Mouse (Mus musculus): ENCODE data around the gene Hist1h2ae. TPM values are rescaled to one million over a fixed set of nuclear protein-coding genes. Genes with fewer than 3 reads are reported as not detected.
A peak's percentile ranks its signal among the peaks of the same experiment; 100 is the strongest.
"Not testable (repeated sequence)": the region's sequence is repeated elsewhere in the genome, so short reads cannot be mapped to it uniquely, and the experiment has no call there.

Gene Hist1h2ae
- polyA plus RNA-seq (2017; shearing (Covaris generic)) = 10 to 100 TPM; 26.7 to 59.1 TPM

DNA sequence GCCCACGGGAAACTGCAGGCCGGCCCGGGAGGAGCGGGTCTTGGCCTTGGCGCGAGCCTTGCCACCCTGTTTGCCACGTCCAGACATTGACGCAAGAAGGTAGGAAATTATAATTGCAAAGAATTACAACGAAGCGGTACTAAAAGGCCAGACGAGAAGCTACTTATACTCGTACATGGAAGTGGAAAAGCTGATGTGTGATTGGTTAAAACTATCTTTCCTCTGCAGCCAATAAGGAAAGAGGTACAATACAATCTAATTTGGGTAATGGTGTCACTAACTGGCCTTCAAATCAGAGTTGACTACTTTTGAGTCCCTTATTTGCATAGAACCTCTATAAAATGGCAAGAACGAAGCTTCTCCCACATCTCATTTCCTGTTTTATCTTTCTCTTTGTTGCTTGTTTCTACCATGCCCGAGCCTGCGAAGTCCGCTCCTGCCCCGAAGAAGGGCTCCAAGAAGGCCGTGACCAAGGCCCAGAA lies at the start of gene Hist1h2ae, which contains the start of gene Hist1h2bg:
Gene Hist1h2ae, minus strand, starts transcription at position 199 of the 482 bp plus-strand sequence.
Gene Hist1h2bg, plus strand, starts transcription at position 375 of the 482 bp plus-strand sequence.
- ATAC-seq = peak; percentile 83

DNA sequence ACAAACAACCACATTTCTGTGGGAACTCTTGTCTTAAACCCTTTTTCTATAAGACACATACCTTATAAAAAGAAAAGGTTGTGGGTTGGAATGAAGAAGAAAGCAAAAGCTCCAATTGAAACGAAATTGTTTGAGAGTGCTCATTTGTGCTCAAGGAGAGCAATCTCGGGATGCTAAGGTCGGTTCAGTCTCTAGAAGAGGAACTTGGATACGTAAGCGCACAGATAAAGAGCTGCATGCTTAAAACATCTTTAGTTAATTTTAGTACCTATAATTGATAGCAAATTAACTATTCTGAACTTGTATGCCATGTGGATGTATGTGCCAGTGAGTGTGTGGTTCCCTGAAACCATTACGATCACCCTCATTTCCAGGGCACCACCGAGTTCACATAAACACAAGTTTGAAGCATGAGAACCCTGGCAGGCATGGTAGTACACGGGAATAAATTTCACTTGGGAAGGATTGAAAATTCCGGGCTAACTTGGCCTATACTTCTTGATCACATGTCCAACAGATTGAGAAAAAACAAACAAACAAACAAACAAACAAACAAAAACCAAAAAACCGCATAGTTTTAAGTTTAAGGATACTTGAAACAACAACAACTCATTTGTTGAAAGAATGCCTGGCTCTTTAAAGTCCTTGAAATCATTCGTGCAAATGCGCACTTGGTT lies 49.2 kb upstream of the Hist1h2ae start:
- ATAC-seq = no peak

DNA sequence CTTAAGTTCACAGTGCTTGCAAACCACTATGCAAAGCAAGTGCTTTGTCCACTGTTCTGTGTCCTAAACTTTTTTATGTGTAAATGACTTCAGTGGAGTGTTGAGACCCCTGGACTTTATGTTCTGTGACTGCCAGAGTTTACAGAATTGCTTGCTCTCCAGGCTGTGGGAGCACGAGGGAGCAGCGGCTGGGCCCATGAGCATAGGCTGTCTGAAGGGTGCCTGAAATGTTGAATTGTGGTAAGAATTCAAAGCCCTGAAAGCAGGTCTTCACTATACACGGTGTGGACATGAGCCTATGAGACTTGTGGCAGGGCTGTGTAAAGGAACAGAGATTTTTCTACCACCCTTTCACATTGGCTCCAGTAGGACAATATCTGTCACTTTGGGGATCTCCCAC lies 40.6 kb upstream of the Hist1h2ae start:
- ATAC-seq = no peak

DNA sequence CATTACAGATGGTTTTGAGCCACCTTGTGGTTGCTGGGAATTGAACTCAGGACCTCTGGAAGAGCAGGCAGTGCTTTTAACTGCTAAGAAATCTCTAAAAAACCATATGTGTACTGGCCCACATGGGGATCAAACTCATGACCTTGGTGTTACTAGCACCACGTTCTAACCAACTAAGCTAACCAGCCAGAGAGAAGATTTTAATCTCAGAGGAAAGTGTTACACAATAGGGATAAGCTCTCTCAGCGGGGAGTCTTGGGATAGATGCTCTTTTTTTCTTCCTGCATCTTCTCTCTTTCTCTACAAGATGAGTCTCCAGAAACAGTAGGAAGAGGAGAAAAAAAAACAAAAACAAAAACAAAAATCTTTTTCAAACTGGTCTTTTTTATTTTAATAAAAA lies 39.4 kb upstream of the Hist1h2ae start:
- ATAC-seq = no peak

DNA sequence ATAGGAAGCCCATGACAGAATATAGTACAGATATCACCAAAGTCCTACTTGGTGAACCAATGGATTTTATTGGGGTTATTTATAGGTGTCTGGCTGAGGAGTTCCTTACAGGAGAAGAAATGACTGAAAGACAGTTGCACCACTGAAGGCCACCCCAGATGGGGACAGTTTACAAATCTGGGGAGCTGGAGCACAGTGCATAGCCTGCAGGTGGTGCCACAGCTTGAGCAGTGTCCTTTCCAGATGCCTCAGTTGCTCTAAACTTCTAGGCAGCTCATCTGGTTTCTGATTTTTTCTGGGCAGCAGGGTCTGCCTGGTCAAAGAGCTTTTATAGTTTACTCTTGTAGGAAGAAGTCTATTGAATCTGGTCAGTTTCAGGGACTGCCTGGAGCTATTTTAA lies 38.8 kb upstream of the Hist1h2ae start:
- ATAC-seq = no peak

DNA sequence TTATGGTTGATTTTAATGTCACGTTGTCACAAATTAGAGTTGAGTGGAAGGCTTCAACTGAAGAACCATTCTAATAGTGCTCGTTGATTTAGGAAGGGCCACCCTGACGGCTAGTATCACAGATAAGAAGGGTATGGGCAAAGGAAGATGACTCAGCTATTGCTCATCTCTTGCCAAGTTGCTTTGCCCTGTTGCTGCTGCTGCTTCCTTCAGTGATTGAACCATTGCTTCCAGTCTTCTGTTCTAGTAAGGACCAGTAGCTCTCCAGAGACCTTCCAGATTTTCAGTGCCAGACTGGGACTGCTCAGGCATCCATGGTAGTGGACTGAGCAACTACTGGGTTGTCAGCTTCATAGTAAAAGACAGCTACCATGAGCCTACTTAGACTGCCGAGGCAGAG lies 38.2 kb upstream of the Hist1h2ae start:
- ATAC-seq = no peak

DNA sequence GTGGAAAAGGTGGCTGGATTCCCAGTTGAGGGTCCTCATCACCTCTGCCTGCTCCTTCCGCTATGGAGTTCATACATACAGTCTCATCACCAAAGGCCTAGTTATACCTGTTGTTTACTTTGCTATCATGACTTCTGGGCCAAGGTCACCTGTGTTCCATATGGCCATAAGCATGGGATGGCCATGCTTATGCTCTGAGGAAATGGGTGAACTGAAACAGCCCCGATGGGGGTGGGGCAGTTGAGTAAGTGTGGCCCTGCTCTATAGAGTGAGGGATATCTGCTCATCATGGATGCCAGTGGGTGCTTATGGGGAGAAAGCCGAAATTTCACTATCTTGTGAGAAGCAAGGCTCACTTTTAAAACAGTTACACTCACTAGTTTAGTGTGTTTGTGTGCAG lies 34.0 kb upstream of the Hist1h2ae start:
- ATAC-seq = no peak

DNA sequence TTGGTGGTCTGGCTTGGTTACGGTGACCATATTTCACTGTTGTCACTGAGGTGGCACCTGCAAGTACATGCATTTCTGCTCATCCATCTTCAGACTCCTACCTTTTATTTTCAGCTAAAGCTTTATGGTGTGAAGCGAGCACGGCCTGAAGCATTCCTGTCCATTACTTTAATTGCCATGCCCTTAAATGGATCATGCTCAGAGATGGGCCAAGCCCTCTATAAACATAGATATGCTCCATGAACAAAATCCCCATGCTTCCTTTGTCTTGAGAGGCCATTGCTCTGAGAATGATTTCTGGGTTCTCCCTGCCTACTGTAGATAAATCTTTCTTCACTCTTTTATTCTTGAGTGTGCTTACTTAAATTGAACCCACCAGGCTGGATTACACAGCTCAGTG lies 33.4 kb upstream of the Hist1h2ae start:
- ATAC-seq = no peak

DNA sequence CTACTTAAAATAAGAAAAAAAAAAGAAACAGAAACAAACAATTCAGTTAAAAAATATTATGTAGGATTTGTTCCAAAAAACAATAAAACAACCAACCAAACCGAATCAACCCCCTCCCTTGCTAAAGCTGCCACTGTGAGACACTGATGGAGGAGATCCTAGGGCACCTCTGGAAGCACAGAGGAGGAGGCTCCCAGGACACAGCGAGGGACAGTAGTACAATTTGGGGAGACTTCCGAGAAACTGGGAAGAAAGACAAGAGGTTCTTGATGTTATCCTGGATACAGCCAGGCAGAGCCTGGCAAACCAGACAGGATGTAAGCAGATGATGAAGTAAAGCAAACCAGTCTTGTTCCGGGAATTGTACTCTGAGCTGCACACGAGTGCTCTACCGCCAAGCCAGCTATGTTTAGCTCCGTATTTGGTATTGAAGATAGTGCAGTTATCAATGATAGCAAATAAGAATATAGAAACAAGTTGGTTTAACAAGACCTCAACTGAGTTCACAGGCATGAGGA lies 32.2 kb upstream of the Hist1h2ae start:
- ATAC-seq = no peak

DNA sequence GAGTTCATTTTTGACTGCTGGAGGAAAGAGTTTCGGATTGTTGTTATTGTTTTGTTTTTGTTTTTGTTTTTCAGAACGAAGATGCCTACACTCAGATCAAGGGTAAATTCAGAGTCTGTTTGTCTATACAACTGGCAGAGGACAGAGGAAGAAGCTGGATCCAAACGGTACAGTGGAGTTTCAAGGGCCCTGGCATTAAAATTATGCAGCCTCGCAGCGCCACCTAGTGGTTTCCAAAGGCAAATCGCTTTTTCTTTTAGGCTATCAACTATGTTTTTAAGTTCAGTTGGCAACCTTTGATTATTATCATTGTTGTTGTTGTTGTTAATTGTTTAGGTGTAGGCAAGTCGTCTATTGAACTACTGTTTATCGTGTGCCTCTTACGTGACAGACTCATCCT lies 26.9 kb upstream of the Hist1h2ae start:
- peak; percentile 52 for ATAC-seq

DNA sequence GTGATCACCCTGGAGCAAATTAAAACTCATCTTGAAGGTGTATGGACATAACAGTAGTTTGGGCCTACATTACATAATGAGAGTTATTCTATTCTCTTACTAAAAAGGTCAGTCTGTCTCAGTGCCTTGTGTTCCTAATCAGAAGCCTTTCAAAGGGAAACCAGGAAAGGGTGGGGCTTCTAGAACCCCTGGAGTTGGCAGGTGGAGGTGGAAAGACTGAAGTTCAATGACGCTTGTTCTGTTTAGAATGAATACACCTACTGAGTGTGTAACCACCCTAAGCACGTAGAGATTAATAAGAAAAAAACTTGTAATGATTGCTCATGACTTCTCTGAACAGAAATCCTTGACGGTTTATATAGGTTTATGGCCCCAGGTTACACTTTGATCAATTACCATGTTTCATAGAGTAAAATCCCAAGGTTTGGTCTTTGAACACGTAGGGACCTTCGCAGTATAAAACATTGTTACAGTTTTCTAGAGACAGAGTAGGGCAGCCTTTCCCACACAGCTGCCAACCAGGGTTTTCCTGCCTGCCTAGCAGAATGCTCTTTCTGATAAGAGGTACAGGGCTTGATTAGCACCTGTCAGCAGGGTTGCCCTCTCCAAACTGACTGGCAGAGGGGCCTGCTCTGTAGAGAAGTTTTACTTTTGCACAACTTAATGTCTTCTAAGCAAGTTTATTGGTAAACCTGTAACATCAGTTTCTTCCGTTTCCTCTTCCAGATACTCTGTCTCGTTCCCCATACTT lies 24.8 kb upstream of the Hist1h2ae start:
- ATAC-seq = no peak

DNA sequence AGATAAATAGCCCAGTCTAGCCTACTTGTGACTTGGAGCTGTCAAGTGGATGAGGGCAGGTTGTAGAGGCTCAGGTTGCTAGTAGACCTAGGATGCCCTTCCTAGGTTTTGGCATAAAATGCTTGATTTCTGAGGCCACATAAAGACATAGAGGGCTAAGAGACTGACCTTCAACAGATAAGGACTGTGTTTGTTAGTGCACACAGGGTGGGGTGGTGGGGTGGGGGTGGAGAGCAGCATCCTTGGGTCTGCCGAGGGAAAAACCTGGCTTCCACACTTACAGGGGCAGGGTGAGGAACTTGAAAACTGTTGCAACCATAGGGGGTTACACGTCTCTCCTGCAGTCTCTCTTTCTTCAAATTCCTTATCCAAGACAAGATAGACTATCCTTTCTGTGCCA lies 24.2 kb upstream of the Hist1h2ae start:
- no peak for ATAC-seq

DNA sequence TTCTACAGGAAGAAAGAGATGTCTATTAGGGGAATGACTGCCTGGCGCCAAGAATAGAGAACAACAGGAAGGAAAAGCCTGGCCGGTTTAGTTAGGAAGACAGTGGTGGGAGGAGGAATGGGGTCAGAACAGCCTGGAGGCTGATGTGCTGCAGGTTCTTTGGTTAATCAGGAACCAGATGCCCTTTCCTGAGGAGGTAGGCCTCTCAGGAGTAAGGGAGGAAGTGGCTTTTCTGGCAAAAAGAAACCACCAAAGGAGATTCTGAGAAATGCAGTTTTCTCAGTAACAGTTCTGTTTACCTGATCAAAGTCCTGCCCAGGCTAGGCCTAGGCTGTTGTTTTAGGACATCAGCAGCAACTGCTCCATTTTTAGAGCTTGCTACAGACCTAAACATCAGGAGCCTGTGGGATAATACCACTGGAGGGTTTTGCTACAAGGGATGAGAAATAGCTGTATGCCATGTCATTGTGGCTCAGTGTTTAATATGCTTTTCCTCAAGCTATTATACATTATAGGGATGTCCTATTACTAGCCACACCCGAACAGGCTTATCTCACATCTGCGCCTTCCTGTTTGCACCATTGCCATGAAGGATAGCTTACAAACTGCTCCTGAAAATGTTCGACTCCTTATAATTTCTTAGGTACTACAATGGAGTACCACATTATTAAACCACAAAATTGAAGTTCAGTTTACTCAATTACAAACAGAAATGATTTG lies 22.2 kb upstream of the Hist1h2ae start:
- ATAC-seq = no peak

DNA sequence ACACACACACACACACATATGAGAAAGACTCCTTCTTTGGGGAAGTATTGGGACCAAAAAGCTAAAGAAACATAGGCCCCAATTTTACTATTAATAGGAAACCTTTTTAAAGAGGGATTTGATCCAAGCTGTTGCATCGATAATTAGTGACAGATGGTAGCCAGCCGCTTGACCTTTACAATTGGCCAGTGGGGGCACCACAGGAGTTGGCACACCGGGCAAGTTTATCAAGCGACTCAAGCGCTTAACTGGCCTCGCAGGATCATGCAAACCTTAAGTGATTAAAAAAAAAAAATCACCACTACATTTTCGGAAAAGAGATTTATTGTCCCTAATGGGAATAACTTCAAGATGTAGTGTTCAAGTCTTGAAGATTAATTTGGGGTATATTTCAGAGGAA lies 21.6 kb upstream of the Hist1h2ae start:
- no peak for ATAC-seq

DNA sequence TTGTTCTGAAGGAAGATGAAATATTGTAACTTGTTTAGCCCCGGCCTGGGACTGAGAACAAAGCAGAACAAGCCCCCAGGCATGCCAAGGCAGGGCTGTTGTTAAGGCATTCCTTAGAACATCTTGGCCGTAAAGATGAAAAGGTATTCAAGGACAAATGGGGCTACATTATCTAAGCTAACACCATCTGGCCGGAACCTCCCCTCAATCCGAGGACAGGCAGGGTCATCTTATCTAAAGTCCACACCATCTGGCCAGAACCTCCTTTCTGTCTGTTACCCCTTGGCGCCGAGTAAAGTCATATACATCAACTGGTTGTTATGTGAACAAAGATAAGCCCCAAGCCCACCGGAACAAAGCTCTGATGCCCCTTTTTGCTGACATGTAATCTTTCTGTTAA lies 20.9 kb upstream of the Hist1h2ae start:
- not testable (repeated sequence) for ATAC-seq

DNA sequence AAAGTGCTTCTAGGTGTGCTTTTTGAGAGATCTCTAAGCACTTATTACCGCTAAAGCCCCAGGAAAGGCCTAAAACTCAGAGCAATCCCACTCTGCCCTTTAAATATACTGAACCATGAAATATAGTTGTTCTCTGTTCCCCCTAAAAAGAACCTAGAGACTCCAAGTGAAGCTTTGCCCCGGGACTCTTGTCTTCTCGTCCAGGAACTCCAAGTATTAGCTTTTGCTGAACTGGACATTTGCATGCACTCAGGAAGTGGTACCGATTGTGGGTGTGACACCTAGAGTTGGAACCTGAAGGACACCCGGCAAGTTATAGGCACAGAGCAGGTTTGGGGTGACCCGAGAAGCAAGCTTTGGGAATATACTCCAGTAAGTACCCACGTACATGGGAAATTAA lies 20.2 kb upstream of the Hist1h2ae start:
- no peak for ATAC-seq

DNA sequence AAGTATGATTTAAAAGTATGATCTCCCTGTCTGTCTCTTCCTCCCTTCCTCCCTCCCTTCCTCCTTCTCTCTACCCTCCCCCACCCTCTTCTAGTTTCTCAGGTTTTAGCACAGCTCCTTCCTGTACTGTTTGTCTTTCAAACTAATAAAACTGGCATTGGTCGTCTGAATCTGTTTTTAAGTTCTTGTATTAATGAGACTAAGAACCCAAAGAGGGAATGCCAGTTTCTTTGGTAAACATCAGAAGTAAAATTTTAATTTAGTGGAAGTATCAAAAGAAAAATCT lies 15.9 kb upstream of the Hist1h2ae start:
- ATAC-seq = no peak

DNA sequence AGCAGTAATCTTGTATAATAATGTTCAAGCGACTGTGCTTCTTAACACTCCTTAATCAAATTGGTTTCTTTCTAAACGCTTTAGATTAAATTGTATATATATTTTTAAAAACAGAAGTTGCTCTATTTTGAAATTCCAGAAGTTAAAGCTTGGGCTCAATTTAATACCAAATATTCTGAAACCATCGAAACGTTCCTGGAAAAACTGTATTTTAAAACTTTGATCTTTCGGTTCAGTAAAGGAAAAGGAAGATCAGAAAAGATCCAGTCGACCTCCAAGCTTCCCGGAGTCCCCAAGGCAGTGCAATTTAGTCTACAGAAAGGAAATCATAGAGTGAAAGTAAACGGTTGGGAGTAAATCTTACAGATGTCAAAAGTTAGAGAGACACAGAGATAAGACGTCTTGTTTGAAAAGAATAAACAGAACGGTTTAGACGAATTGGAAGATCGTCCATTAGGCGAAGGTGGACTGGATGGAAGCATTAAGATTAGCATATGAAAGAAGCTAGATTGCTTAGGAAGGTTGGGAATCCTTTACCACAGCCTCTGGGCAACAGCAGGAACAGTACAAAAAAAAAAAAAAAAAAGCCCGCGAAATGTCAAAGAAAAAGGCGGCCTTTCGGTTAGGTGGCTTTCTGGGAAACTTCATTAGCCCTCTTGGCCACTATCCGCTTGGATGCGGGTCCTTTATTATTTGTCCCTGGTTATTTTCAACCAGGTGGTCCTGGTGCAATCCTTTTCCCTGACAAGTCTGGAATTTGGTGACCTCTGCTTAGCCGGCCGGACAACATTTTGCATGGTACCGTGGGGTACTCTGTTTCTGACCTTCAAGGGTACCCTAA lies 15.3 kb upstream of the Hist1h2ae start:
- no peak for ATAC-seq

DNA sequence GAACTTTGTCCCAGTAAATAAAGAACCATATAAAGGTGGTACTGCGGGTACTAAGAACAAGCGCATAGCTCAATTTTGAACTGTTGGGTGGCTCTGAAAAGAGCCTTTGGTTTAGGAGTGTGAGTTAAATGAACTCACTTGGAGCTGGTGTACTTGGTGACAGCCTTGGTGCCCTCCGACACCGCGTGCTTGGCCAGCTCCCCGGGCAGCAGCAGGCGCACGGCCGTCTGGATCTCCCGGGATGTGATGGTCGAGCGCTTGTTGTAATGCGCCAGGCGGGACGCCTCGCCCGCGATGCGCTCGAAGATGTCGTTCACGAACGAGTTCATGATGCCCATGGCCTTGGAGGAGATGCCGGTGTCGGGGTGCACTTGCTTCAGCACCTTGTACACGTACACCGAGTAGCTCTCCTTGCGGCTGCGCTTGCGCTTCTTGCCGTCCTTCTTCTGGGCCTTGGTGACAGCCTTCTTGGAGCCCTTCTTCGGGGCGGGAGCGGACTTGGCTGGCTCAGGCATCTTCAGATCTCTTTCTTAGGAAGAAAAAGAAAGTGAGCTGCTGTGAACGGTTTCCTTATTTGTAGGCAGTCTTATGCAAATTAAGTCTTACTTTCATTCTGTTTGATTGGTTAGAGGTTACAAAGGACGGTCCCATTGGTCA lies 14.6 kb upstream of the Hist1h2ae start:
- peak; percentile 78 for ATAC-seq

DNA sequence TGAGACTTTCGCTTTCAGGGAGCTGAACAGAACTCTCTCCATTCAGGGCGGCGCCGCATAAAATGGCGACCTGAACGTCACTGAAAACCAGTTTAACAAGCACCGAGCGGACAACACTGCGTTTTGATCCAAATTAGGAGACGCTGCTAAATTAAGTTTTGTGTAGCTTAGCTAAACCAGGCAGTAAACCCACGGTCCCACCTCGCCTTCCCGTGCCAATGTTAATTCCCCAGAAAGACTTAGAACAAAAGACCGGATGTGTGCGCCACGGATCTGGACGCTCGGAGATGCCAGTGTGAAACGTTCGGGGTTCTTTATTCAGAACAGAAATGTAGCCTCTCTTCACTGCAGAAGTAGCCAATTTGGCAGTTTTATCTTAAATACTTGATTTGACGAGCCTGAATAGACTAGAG lies 14.0 kb upstream of the Hist1h2ae start:
- ATAC-seq = peak; percentile 37

DNA sequence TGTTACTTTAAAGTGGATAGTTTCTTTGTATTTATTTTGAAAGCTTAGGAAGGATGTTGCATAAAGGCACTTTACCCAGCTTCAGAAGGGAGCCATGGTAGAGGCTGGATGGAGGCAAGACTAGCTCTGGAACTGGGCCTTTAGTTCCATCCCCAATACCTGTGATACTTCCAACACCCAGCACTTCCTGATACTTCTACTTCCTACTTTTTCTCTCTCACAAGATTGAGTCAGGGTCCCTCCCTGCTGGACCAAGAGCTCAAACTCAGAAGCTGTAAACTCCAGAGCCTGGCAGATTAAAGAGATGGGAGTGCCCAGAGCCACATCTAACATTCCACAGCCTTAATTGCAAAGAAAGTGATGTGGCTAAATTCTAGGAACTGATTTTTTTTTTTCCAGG lies 13.3 kb upstream of the Hist1h2ae start:
- ATAC-seq = no peak
